Mouse (Mus musculus) midbrain, embryonic 14.5 days (tissue): ENCODE data around the gene Tspan9. TPM values are rescaled to one million over a fixed set of nuclear protein-coding genes. Genes with fewer than 3 reads are reported as not detected.
A peak's percentile ranks its signal among the peaks of the same experiment; 100 is the strongest.

Experiments
- ATAC-seq: fragments of 200-750 bp; cut with Nextera tagmentation; 2 replicates; pipeline ENCODE4 v1.8.0; 2017; ENCODE audit warnings: moderate number of reproducible peaks, moderate library complexity; ENCODE audit not compliant: low FRiP score, low TSS enrichment
- DNase-seq: peaks from one replicate; pipeline ENCODE4 v3.0.0-alpha.2; 2015
- H3K27ac ChIP-seq: fragments of 300-500 bp; sonication (generic); replicated peaks from 2 replicates; pipeline ENCODE4 v1.5.1; 2014; ENCODE audit warnings: mild to moderate bottlenecking, low read depth, low read length, moderate library complexity
- H3K27me3 ChIP-seq: fragments of 300-500 bp; sonication (generic); 2 replicates; pipeline ENCODE4 v1.6.1; 2014; ENCODE audit warnings: low read length, control low read depth, mixed read lengths; ENCODE audit not compliant: control insufficient read depth, insufficient read depth
- H3K36me3 ChIP-seq: fragments of 300-500 bp; sonication (generic); 2 replicates; pipeline ENCODE4 v1.6.1; 2014; ENCODE audit warnings: low read length, control low read depth; ENCODE audit not compliant: control insufficient read depth, insufficient read depth
- H3K4me1 ChIP-seq: fragments of 300-500 bp; sonication (generic); 2 replicates; pipeline ENCODE4 v1.6.1; 2014; ENCODE audit warnings: mild to moderate bottlenecking, antibody characterized with exemption, low read length, control low read depth; ENCODE audit not compliant: control insufficient read depth, insufficient read depth
- H3K4me2 ChIP-seq: fragments of 300-500 bp; sonication (generic); 2 replicates; pipeline ENCODE4 v1.6.1; 2014; ENCODE audit warnings: mild to moderate bottlenecking, low read length, moderate library complexity
- H3K4me3 ChIP-seq: fragments of 300-500 bp; sonication (generic); replicated peaks from 2 replicates; pipeline ENCODE4 v1.5.1; 2014; ENCODE audit warnings: low read depth, low read length
- H3K9ac ChIP-seq: fragments of 300-500 bp; sonication (generic); replicated peaks from 2 replicates; pipeline ENCODE4 v1.6.1; 2014; ENCODE audit warnings: mild to moderate bottlenecking, low read length, moderate library complexity
- H3K9me3 ChIP-seq: fragments of 300-500 bp; sonication (generic); 2 replicates; pipeline ENCODE4 v1.6.1; 2016; ENCODE audit warnings: low read length, control low read depth, mixed read lengths; ENCODE audit not compliant: control insufficient read depth
- WGBS: fragments of 180-500 bp; shearing (Covaris S2); extraction: QIAGEN DNeasy Blood & Tissue Kit; methylation state at CpG from one replicate; pipeline ENCODE4 v1.1.7; 2014; 5-methylcytosine and 5-hydroxymethylcytosine counted together
- polyA plus RNA-seq: library from polyadenylated mRNA; unstranded; fragments of >200 nt; fragmentation: Nextera tagmentation; extraction: Ambion mirVana; gene quantifications from 2 replicates; pipeline ENCODE4 v1.2.1, GENCODE M21; 2014

Gene Tspan9
- polyA plus RNA-seq, 1 experiment from 2014 or later = 31.1 TPM

DNA sequence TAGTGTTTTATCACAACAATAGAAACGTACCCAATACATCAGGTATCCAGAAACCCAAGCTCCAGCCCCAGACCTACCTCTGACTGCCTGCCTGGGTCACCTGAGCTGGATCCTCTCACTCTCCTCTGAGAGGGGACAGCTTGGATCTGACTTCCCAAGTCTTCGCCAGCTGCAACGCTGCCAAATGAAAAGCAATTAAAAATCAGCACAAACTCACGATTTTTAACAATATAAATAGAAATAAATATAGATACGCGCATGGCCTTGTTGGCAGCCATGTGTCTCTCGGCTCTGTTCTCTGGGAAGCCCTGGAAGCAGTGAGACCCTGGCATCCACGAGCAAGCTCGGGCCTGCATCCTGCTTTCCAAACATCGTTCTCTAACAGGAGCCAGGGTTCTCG lies 60.1 kb downstream of the Tspan9 start:
- Histone ChIP-seq H3K9me3 (no peaks in the 10 kb centered on the region), H3K27me3 (no peaks in the 10 kb centered on the region), H3K36me3 (no peaks in the 10 kb centered on the region), H3K4me2 (no peak overlapping the region), H3K9ac (no peak overlapping the region), H3K4me1 (peaks cover 11% of the 10 kb centered on the region; the same call in 1 of the 2 replicates), H3K4me3 (no peak overlapping the region), H3K27ac (no peak overlapping the region)
- 89% methylated on average over 11 of the region's 11 CpGs for WGBS
- ATAC-seq (no peak), DNase-seq (no peak)

DNA sequence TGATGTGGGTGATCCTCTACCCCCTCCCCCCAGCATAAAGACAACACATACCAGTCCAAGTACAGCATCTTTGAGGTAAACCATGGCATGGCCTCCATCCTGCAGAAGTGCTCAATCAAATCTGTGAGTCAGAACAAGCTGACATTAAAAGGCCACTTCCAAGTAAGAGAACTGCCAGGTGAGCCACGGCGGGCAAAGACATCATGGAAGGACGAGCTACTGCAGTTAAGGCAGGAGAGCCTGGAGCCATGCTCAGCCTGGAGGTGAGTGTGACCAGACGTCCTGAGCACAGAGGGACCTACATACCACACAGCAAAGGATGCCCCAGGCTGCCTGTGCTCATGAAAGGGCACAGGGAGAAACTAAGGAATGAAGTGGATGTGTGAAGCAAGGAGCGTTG lies 61.6 kb downstream of the Tspan9 start:
- H3K4me2 ChIP-seq = no peak overlapping the region
- DNase-seq (no peak), ATAC-seq (no peak)
- H3K4me1 ChIP-seq = peaks cover 8% of the 10 kb centered on the region; the same call in 1 of the 2 replicates
- no peak overlapping the region for H3K27ac ChIP-seq
- WGBS = 83% methylated on average over 5 of the region's 5 CpGs
- no peaks in the 10 kb centered on the region for H3K27me3 ChIP-seq
- H3K4me3 ChIP-seq = no peak overlapping the region
- no peaks in the 10 kb centered on the region for H3K36me3 ChIP-seq
- no peaks in the 10 kb centered on the region for H3K9me3 ChIP-seq
- no peak overlapping the region for H3K9ac ChIP-seq

DNA sequence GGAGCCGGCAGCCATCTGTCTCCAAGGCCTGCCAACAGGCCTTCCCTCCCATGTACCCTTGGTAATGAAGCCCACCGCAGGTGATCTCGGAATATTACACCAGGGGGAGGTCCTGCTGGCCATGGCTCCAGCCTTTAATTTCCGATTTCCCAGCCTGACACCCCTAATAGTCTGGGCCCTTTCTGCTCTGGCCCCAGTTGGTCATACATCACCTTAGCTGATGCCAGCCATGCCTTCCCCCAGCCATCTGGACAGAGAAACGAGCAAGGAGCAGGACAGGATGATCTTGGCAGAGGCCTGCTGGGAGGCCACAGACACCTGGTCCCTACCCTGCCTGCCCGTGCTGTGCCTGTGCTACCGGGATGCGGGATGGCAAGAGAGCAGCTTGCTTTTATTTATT lies 62.1 kb downstream of the Tspan9 start:
- Histone ChIP-seq H3K9ac (no peak overlapping the region), H3K27ac (no peak overlapping the region), H3K27me3 (no peaks in the 10 kb centered on the region), H3K4me2 (no peak overlapping the region), H3K4me3 (no peak overlapping the region), H3K9me3 (no peaks in the 10 kb centered on the region), H3K4me1 (peaks cover 7% of the 10 kb centered on the region), H3K36me3 (no peaks in the 10 kb centered on the region)
- WGBS = 89% methylated on average over 8 of the region's 8 CpGs
- ATAC-seq (no peak), DNase-seq (no peak)

GRCm38 (mm10) chr6:128079576-128080224 lies 63.7 kb downstream of the Tspan9 start:
- Histone ChIP-seq H3K27ac (no peak overlapping the region), H3K4me1 (no peaks in the 10 kb centered on the region; the same call in 1 of the 2 replicates), H3K9ac (no peak overlapping the region), H3K4me3 (no peak overlapping the region), H3K27me3 (no peaks in the 10 kb centered on the region), H3K36me3 (no peaks in the 10 kb centered on the region), H3K4me2 (no peak overlapping the region), H3K9me3 (no peaks in the 10 kb centered on the region)
- 75% methylated on average over 9 of the region's 9 CpGs for WGBS
- no peak for DNase-seq
- ATAC-seq = no peak

DNA sequence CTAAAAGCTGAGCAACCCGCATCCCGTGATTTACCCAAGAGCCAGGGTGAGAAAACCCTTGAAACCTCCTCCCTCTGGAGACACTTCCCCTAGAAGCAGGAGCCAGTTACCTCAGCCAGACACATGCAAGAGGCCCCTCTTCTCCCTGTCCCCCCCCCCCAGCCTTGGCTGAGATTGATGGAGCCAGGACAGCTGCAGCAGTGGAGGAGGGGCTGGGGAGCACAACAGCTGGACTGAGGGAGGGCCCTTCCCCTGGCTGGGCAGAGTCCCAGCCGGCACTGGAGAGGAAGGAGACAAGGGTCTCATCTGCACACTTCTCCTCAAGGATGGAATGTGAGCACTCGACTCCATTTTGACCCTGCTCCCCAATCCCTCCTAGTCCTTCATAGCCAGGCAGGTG lies 64.9 kb downstream of the Tspan9 start:
- Histone ChIP-seq H3K4me2 (no peak overlapping the region), H3K4me1 (no peaks in the 10 kb centered on the region; the same call in 1 of the 2 replicates), H3K4me3 (no peak overlapping the region), H3K9me3 (no peaks in the 10 kb centered on the region), H3K27ac (no peak overlapping the region), H3K27me3 (no peaks in the 10 kb centered on the region), H3K36me3 (no peaks in the 10 kb centered on the region), H3K9ac (no peak overlapping the region)
- DNase-seq (no peak), ATAC-seq (no peak)
- 74% methylated on average over 4 of the region's 4 CpGs for WGBS

- DNase-seq = no peak
- Histone ChIP-seq H3K36me3 (no peaks in the 10 kb centered on the region), H3K9me3 (no peaks in the 10 kb centered on the region), H3K4me1 (no peaks in the 10 kb centered on the region; the same call in 1 of the 2 replicates), H3K9ac (no peak overlapping the region), H3K27me3 (no peaks in the 10 kb centered on the region), H3K4me3 (no peak overlapping the region), H3K4me2 (no peak overlapping the region), H3K27ac (no peak overlapping the region)
- 92% methylated on average over 21 of the region's 21 CpGs for WGBS
- ATAC-seq = no peak
Observed at GRCm38 (mm10) chr6:128076104-128077020, 67.0 kb downstream of the Tspan9 start.

DNA sequence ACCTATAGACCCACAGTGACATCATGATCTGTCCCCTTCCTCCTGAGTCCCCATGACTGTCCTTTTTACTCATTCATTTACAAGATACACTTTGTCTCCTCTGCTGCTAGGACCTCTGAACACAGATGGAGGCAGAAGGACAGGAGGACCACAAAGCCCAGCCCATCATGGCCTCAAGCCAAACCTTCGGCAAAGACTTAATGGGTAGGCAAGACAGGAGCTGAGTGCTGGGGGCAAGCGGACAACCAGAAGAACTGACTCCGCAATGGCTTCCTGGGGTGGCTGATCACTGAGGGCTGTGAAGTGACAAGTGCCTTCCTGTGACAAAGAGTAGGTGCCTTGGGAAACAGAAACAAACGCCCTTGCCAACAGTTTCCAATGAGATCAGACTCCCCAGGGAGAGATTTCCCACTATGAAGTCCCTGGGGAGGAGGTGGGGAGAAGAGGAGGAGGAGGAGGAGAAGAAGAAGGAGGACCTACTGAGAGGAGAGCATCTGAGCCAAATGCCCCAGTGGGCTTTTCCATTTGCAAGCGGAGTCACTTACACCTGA lies 67.9 kb downstream of the Tspan9 start:
- Histone ChIP-seq H3K9ac (no peak overlapping the region), H3K27me3 (no peaks in the 10 kb centered on the region), H3K4me2 (no peak overlapping the region), H3K9me3 (no peaks in the 10 kb centered on the region), H3K27ac (no peak overlapping the region), H3K4me3 (no peak overlapping the region), H3K36me3 (no peaks in the 10 kb centered on the region), H3K4me1 (peaks cover 5% of the 10 kb centered on the region; the same call in 1 of the 2 replicates)
- DNase-seq (no peak), ATAC-seq (no peak)
- WGBS = 72% methylated on average over 5 of the region's 5 CpGs

- Histone ChIP-seq H3K36me3 (no peaks in the 10 kb centered on the region), H3K4me1 (peaks cover 12% of the 10 kb centered on the region; the same call in 1 of the 2 replicates), H3K4me2 (no peak overlapping the region), H3K9ac (no peak overlapping the region), H3K27ac (no peak overlapping the region; the same call in 1 of the 2 replicates), H3K4me3 (no peak overlapping the region), H3K9me3 (no peaks in the 10 kb centered on the region), H3K27me3 (no peaks in the 10 kb centered on the region)
- WGBS = 56% methylated on average over 12 of the region's 12 CpGs
- 0 out of 2 replicates have a peak, but pooled peaks have one; percentile 24 for ATAC-seq
- peak; percentile 23 for DNase-seq
Observed at GRCm38 (mm10) chr6:128070921-128071558, 72.4 kb downstream of the Tspan9 start.
